Mouse (Mus musculus) forebrain, embryonic 15.5 days (tissue): ENCODE data around the gene Nrf1. TPM values are rescaled to one million over a fixed set of nuclear protein-coding genes. Genes with fewer than 3 reads are reported as not detected.
A peak's percentile ranks its signal among the peaks of the same experiment; 100 is the strongest.

ENCODE experiments used
- ATAC-seq: fragments of 200-750 bp; cut with Nextera tagmentation; replicated peaks from 2 replicates; pipeline ENCODE4 v1.8.0; 2017; ENCODE audit warnings: mild to moderate bottlenecking, moderate TSS enrichment, moderate library complexity
- H3K27ac ChIP-seq: fragments of 300-500 bp; sonication (generic); replicated peaks from 2 replicates; pipeline ENCODE4 v1.5.1; 2015; ENCODE audit warnings: mild to moderate bottlenecking, inconsistent platforms
- H3K27me3 ChIP-seq: fragments of 300-500 bp; sonication (generic); 2 replicates; pipeline ENCODE4 v1.6.1; 2015; ENCODE audit warnings: inconsistent platforms
- H3K36me3 ChIP-seq: fragments of 300-500 bp; sonication (generic); 2 replicates; pipeline ENCODE4 v1.6.1; 2015; ENCODE audit warnings: mild to moderate bottlenecking, inconsistent platforms
- H3K4me1 ChIP-seq: fragments of 300-500 bp; sonication (generic); 2 replicates; pipeline ENCODE4 v1.6.1; 2015; ENCODE audit warnings: inconsistent platforms
- H3K4me2 ChIP-seq: fragments of 300-500 bp; sonication (generic); replicated peaks from 2 replicates; pipeline ENCODE4 v1.6.1; 2015; ENCODE audit warnings: mild to moderate bottlenecking, inconsistent platforms
- H3K4me3 ChIP-seq: fragments of 300-500 bp; sonication (generic); 2 replicates; pipeline ENCODE4 v1.5.1; 2015; ENCODE audit warnings: mild to moderate bottlenecking, inconsistent platforms
- H3K9ac ChIP-seq: fragments of 300-500 bp; sonication (generic); replicated peaks from 2 replicates; pipeline ENCODE4 v1.6.1; 2015; ENCODE audit warnings: mild to moderate bottlenecking, inconsistent platforms
- H3K9me3 ChIP-seq: fragments of 300-500 bp; sonication (generic); 2 replicates; pipeline ENCODE4 v1.6.1; 2016; ENCODE audit warnings: inconsistent platforms
- WGBS: fragments of 180-500 bp; shearing (Covaris S2); methylation state at CpG from one replicate; pipeline ENCODE4 v1.1.7; 2015; ENCODE audit warnings: mixed read lengths; 5-methylcytosine and 5-hydroxymethylcytosine counted together
- polyA plus RNA-seq: library from polyadenylated mRNA; unstranded; fragments of >200 nt; fragmentation: Nextera tagmentation; extraction: Ambion mirVana; gene quantifications from 2 replicates; pipeline ENCODE4 v1.2.1, GENCODE M21; 2015

Gene Nrf1
- polyA plus RNA-seq = 56.3 and 59.6 TPM in 2 replicates

DNA sequence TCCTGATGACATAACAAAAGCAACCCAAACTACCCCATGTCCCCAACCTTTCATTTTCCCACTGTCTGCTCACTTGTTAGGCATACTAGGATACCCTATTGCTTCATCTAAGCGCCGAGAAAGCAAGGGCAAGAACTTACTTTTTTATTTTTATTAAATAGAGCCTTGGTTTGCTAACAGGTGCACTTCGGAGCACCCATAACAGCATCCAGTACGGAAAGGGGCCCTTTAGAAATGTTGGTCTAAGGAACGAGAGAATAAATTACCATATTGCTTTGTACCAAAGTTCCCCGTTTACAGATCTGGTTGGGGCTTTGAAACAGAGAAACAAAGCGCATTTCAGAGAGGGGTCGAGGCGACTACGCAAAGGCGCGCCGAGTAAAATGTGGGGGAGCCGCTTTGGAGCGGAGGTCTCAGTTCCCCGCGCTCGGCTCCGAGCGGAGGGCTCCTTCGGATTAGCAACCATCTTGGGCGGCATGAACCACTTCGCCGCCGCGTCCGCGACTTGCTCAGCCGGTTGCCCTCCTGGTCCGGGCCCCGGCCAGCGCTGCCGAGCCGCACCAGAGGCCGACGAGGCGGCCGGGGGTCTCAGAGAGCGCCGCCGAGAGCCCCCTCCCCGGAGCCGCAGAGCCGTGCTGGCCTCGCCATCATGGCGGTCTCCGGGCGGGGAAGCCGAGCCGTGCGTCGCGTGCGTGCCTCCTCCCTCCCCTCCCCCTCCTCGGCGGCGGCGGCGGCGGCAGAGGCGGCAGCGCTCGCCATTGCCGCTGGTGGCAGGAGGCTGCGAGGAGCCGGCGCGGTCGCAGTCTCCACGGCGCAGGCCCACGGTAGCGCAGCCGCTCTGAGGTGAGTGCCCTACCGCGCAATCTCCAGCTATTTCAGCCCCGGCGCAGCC, at the start of gene Nrf1:
TSS of gene Nrf1 (plus strand) at position 718 of the 892 bp plus-strand sequence.
- ATAC-seq = peak; percentile 97
- H3K4me1 ChIP-seq = peaks cover 36% of the 10 kb centered on the region
- no peaks in the 10 kb centered on the region for H3K9me3 ChIP-seq
- peak within 1 kb of the TSS; percentile 78 for H3K4me3 ChIP-seq
- peak within 1 kb of the TSS; percentile 69 for H3K4me2 ChIP-seq
- under 1% methylated on average over 65 of the region's 78 CpGs for WGBS
- H3K27me3 ChIP-seq = no peaks in the 10 kb centered on the region
- H3K27ac ChIP-seq = peak within 1 kb of the TSS; percentile 100
- H3K36me3 ChIP-seq = no peaks in the 10 kb centered on the region
- peak within 1 kb of the TSS; percentile 100 for H3K9ac ChIP-seq

DNA sequence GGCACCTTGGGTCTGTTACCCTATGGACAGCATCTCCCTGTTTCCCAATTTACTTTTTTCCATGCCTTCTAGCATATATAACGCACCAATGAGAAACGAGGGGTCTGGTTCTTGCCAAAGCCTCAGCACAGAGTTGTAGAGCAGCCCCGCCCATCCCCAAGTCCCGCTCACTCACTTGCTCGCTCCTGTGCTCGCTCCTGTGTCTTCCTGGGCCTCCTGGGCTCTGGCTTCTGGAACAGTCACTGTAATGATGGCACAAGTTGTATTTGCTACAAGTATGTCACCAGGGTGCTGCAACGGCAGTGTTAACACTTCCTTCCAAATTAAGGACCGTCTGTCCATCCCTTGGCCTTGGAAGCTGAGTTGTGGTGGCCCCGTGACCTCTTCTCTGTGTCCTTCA, 49.6 kb upstream of the Nrf1 start:
- no peak overlapping the region for H3K9ac ChIP-seq
- WGBS = 83% methylated on average over 9 of the region's 9 CpGs

DNA sequence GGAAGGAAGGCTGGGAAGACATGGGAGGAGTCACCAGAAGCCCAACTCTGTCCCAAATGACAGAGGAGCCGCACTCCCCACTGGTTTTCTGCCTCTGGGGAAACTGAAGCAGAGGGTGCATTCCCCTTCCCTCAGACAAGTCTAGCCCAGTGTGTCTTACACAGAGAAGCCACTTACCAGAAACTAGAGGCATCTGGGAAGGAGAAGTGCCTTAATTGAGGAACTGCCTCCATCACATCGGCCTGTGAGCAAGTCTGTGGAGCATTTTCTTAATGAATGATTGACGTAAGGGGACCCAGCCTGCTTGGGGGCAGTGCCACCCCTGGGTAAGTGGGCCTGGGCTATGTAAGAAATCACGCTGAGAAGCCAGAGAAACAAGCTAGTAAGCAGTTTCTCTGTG, 49.0 kb upstream of the Nrf1 start:
- Histone ChIP-seq H3K27me3 (no peaks in the 10 kb centered on the region), H3K27ac (no peak overlapping the region), H3K4me3 (no peak overlapping the region), H3K9ac (no peak overlapping the region), H3K4me1 (no peaks in the 10 kb centered on the region), H3K4me2 (no peak overlapping the region), H3K9me3 (no peaks in the 10 kb centered on the region), H3K36me3 (no peaks in the 10 kb centered on the region)
- ATAC-seq = no peak
- WGBS = 61% methylated on average over 4 of the region's 4 CpGs

More for the DNA sequence above, 49.6 kb upstream of the Nrf1 start:
- no peak for ATAC-seq
- no peak overlapping the region for H3K4me3 ChIP-seq
- H3K27me3 ChIP-seq = no peaks in the 10 kb centered on the region
- H3K4me1 ChIP-seq = no peaks in the 10 kb centered on the region
- no peaks in the 10 kb centered on the region for H3K9me3 ChIP-seq
- no peak overlapping the region for H3K4me2 ChIP-seq
- no peak overlapping the region for H3K27ac ChIP-seq
- H3K36me3 ChIP-seq = no peaks in the 10 kb centered on the region

DNA sequence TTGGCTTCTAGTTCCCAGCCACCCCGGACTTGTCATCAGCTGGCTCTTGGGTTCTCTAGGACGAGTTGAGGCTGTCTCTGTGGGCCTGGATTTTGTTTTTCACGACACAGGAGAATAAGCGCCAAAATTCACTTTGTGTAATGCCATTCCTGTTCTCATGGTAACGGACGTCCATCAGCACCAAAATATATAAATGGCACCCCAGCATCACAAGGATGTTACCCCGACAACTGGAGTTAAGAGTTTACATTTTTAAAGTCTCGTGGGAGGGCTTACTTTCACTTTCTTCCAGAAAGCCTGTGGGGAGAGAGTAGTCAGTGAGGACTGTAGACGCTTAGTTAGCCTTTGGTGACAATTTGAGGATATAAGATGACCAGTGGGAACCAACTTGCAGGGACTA, 45.2 kb upstream of the Nrf1 start:
- H3K4me1 ChIP-seq = no peaks in the 10 kb centered on the region
- H3K4me2 ChIP-seq = no peak overlapping the region
- WGBS = 77% methylated on average over 9 of the region's 9 CpGs
- ATAC-seq = no peak
- H3K9ac ChIP-seq = no peak overlapping the region
- no peaks in the 10 kb centered on the region for H3K9me3 ChIP-seq
- no peak overlapping the region for H3K4me3 ChIP-seq
- H3K36me3 ChIP-seq = no peaks in the 10 kb centered on the region
- H3K27ac ChIP-seq = no peak overlapping the region
- H3K27me3 ChIP-seq = no peaks in the 10 kb centered on the region

GRCm38 (mm10) chr6:30005851-30006250, 41.9 kb upstream of the Nrf1 start:
- no peak for ATAC-seq
- no peaks in the 10 kb centered on the region for H3K9me3 ChIP-seq
- peaks cover 4% of the 10 kb centered on the region; the same call in 1 of the 2 replicates for H3K4me1 ChIP-seq
- H3K36me3 ChIP-seq = no peaks in the 10 kb centered on the region
- no peak overlapping the region for H3K4me2 ChIP-seq
- no peak overlapping the region for H3K9ac ChIP-seq
- H3K27me3 ChIP-seq = no peaks in the 10 kb centered on the region
- no peak overlapping the region for H3K4me3 ChIP-seq
- 100% methylated on average over 1 of the region's 1 CpGs for WGBS
- H3K27ac ChIP-seq = no peak overlapping the region

GRCm38 (mm10) chr6:30009204-30009603, 38.6 kb upstream of the Nrf1 start:
- no peak overlapping the region for H3K4me2 ChIP-seq
- H3K4me3 ChIP-seq = no peak overlapping the region
- H3K36me3 ChIP-seq = no peaks in the 10 kb centered on the region
- no peak for ATAC-seq
- 73% methylated on average over 7 of the region's 7 CpGs for WGBS
- H3K27ac ChIP-seq = no peak overlapping the region
- no peaks in the 10 kb centered on the region for H3K9me3 ChIP-seq
- H3K4me1 ChIP-seq = peaks cover 4% of the 10 kb centered on the region; the same call in 1 of the 2 replicates
- H3K27me3 ChIP-seq = no peaks in the 10 kb centered on the region
- H3K9ac ChIP-seq = no peak overlapping the region

DNA sequence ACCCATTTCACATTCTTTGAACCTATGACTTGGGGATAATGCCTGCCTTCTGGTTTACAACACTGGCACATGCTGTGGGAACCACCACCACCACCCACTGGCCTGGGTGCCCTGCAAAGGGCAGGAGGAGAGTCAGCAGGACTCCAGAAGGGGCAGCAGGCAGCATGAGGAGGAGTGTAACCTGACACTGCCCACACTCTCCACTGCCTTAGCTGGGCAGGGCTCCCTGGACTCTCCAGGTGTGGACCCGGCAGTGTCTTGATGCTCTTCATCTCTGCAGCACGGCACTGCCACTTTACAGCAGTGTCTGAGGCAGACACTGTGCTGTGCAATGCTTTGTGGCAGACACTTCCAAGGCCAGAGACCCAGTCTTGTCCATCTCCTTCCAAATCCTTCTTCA, 34.3 kb upstream of the Nrf1 start:
- no peaks in the 10 kb centered on the region for H3K9me3 ChIP-seq
- H3K4me1 ChIP-seq = peaks cover 4% of the 10 kb centered on the region; the same call in 1 of the 2 replicates
- 64% methylated on average over 2 of the region's 2 CpGs for WGBS
- no peak for ATAC-seq
- no peaks in the 10 kb centered on the region for H3K36me3 ChIP-seq
- H3K4me2 ChIP-seq = no peak overlapping the region
- H3K9ac ChIP-seq = no peak overlapping the region
- no peak overlapping the region for H3K4me3 ChIP-seq
- no peak overlapping the region for H3K27ac ChIP-seq
- H3K27me3 ChIP-seq = no peaks in the 10 kb centered on the region

DNA sequence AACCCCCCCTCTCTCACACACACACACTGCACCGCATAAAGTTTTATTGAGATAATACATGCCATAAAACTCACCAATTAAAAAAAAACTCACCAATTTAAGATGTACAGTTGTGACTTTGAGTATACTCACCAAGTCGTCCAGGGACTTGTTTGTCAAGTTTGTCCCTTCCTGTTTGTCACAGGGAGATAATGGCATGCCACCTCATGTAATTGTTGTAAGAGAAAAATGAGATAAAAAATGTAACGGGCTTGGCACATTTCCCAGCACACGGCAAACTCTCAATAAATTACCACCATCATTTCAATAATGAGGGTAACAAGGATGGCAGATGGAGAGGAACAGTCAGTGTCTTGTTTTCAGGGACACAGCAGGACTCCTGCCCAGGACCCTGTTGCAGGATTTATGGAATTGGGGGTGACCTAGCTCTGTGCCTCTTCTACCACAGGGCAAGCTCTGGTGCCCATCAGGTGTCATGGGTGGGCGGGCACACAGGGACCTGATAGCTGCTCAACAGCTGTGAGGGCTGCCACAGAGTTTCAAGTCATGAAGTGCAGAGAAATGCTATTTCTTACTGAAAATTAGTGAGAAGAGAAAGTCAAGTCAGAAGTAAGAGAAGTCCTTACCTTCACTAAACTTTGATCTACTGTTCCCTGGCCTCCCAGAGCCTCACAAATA, 33.5 kb upstream of the Nrf1 start:
- Histone ChIP-seq H3K4me2 (no peak overlapping the region), H3K27ac (no peak overlapping the region), H3K9ac (no peak overlapping the region), H3K9me3 (no peaks in the 10 kb centered on the region), H3K27me3 (no peaks in the 10 kb centered on the region), H3K36me3 (no peaks in the 10 kb centered on the region), H3K4me1 (peaks cover 2% of the 10 kb centered on the region; the same call in 1 of the 2 replicates), H3K4me3 (no peak overlapping the region)
- 57% methylated on average over 5 of the region's 5 CpGs for WGBS
- no peak for ATAC-seq

DNA sequence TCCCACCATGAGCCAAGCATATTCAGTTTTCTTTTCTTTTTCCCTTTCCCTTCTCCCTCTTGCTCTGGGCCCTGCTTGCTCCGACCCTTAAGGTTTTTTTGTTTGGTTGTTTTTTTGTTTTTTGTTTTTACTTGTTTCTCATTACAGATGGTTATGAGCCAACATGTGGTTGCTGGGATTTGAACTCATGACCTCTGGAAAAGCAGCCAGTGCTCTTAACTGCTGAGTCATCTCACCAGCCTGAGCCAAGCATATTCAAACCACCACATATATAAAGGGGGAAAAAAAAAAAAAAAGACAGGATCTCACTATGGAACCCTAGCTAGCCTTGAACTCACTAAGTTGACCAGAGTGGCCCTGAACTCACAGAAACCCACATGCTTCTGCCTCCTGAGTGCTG, 26.5 kb upstream of the Nrf1 start:
- no peaks in the 10 kb centered on the region for H3K9me3 ChIP-seq
- H3K27me3 ChIP-seq = no peaks in the 10 kb centered on the region
- H3K4me3 ChIP-seq = no peak overlapping the region
- no peak for ATAC-seq
- H3K9ac ChIP-seq = no peak overlapping the region
- H3K27ac ChIP-seq = no peak overlapping the region
- H3K36me3 ChIP-seq = no peaks in the 10 kb centered on the region
- 83% methylated on average over 1 of the region's 1 CpGs for WGBS
- no peak overlapping the region for H3K4me2 ChIP-seq
- no peaks in the 10 kb centered on the region for H3K4me1 ChIP-seq

- H3K4me1 ChIP-seq = no peaks in the 10 kb centered on the region
- H3K27ac ChIP-seq = no peak overlapping the region
- H3K9ac ChIP-seq = no peak overlapping the region
- ATAC-seq = no peak
- 62% methylated on average over 5 of the region's 5 CpGs for WGBS
- H3K4me2 ChIP-seq = no peak overlapping the region
- no peaks in the 10 kb centered on the region for H3K9me3 ChIP-seq
- no peaks in the 10 kb centered on the region for H3K27me3 ChIP-seq
- H3K4me3 ChIP-seq = no peak overlapping the region
- H3K36me3 ChIP-seq = no peaks in the 10 kb centered on the region
Measured at GRCm38 (mm10) chr6:30021656-30022055, 26.1 kb upstream of the Nrf1 start.

DNA sequence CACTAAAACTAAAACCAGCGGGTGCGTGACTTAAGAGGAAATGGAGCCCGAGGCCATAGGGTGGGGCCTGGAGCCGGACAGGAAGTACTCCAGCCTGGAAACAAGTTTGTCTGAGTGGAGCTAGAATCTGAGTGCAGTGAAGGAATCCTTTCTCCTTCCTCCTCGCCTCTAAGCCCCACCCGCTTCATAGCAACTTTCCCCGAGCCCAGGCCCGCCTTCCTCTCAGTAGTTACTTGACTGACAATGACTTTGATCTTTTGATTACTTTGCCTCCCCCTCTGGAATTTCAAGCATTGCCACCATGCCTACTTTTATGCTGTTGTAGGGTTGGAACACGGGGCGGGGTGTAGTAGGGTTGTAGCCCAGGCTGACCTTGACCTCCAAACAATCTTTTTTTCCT, 21.0 kb upstream of the Nrf1 start:
- Histone ChIP-seq H3K9me3 (no peaks in the 10 kb centered on the region), H3K27me3 (no peaks in the 10 kb centered on the region), H3K4me3 (no peak overlapping the region), H3K9ac (no peak overlapping the region), H3K4me2 (no peak overlapping the region), H3K36me3 (no peaks in the 10 kb centered on the region), H3K4me1 (no peaks in the 10 kb centered on the region), H3K27ac (no peak overlapping the region)
- 61% methylated on average over 10 of the region's 10 CpGs for WGBS
- no peak for ATAC-seq

GRCm38 (mm10) chr6:30028358-30028757, 19.4 kb upstream of the Nrf1 start:
- Histone ChIP-seq H3K4me2 (no peak overlapping the region), H3K9me3 (no peaks in the 10 kb centered on the region), H3K27ac (no peak overlapping the region), H3K9ac (no peak overlapping the region), H3K36me3 (no peaks in the 10 kb centered on the region), H3K27me3 (no peaks in the 10 kb centered on the region), H3K4me3 (no peak overlapping the region), H3K4me1 (no peaks in the 10 kb centered on the region)
- WGBS = 79% methylated on average over 4 of the region's 4 CpGs
- no peak for ATAC-seq
